ENCODE assay signal across 8 mouse cellular contexts in the genomic region with DNA sequence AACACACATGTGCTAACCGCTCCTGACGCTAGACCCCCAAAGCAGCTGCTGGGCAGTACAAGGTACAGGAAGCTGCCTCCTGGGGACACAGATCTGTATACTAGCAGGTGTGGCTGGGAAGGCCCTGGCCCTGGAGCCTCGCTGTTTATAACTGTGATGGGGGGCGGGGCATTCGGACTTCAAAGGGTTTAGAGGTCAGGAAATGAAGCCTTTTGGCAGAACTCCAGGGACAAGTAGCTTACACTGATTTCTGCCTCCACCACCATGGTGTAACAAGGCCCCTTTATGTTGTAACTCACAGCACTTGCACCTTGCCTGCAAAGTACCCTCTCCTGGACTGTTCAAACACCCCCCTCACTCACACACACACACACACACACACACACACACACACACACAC.
DNase-seq lines count a peak whose midpoint lies in the region; ATAC-seq and TF ChIP-seq lines count a peak whose summit lies in the region.

No protein-coding gene starts in this region.

- H3K9ac ChIP-seq in midbrain, embryonic 14.5 days (replicated peaks; ENCODE audit: low read length) = no peak overlapping the region
- no peak overlapping the region for H3K9ac ChIP-seq in liver, adult 2 months (ENCODE audit: low read depth, low read length)

- DNase-seq in midbrain, embryonic 14.5 days = peak; percentile 46
- DNase-seq in midbrain, embryonic 10.5 days (ENCODE audit: low spot score) = no peak
- peak; percentile 52 for DNase-seq in embryonic facial prominence, embryonic 10.5 days (ENCODE audit: low spot score)
- peak; percentile 42 for DNase-seq in induced T-regulatory cell, adult 2 months (ENCODE audit: low read depth)
- DNase-seq in liver, adult 2 months (ENCODE audit: extremely low read depth, low read depth, low spot score) = peak; percentile 89
- peak; percentile 80 for DNase-seq in skeletal muscle tissue, adult 2 months (ENCODE audit: low read depth, low spot score)
- no peak for DNase-seq in layer of hippocampus, adult 11-12 months (ENCODE audit: low spot score)
- DNase-seq in right cerebral cortex, adult 2 months (ENCODE audit: low spot score in 2 of 2) = no peak

- no peak for TF ChIP-seq POLR2A in liver, adult 2 months (IDR thresholded peaks at IDR 0.05; ENCODE audit: extremely low read depth, insufficient read depth, low read length)

- no peaks in the 10 kb centered on the region for H3K27me3 ChIP-seq in midbrain, embryonic 14.5 days (ENCODE audit: control insufficient read depth, insufficient read depth, low read length)
- H3K27me3 ChIP-seq in midbrain, embryonic 10.5 days (ENCODE audit: low read depth, poor library complexity, severe bottlenecking) = no peaks in the 10 kb centered on the region
- H3K27me3 ChIP-seq in embryonic facial prominence, embryonic 10.5 days (replicated peaks; ENCODE audit: low read depth, poor library complexity, severe bottlenecking) = no peaks in the 10 kb centered on the region
- no peaks in the 10 kb centered on the region for H3K27me3 ChIP-seq in liver, adult 2 months (ENCODE audit: control insufficient read depth, insufficient read depth, low read length)

- H3K79me2 ChIP-seq in liver, adult 2 months (ENCODE audit: control insufficient read depth, insufficient read depth, low read length) = no peaks in the 10 kb centered on the region

- no peak overlapping the region for H3K27ac ChIP-seq in midbrain, embryonic 14.5 days (replicated peaks; ENCODE audit: low read depth, low read length)
- no peak overlapping the region for H3K27ac ChIP-seq in midbrain, embryonic 10.5 days (replicated peaks)
- peak overlapping the region; percentile 54; the same call in 1 of the 2 replicates for H3K27ac ChIP-seq in embryonic facial prominence, embryonic 10.5 days (replicated peaks)
- peak overlapping the region; percentile 47 for H3K27ac ChIP-seq in liver, adult 2 months (replicated peaks; ENCODE audit: insufficient read depth, low read depth, low read length)

- H3K4me3 ChIP-seq in midbrain, embryonic 14.5 days (replicated peaks; ENCODE audit: low read depth, low read length) = no peak overlapping the region
- H3K4me3 ChIP-seq in midbrain, embryonic 10.5 days = no peak overlapping the region
- no peak overlapping the region for H3K4me3 ChIP-seq in embryonic facial prominence, embryonic 10.5 days
- H3K4me3 ChIP-seq in liver, adult 2 months (ENCODE audit: insufficient read depth, low read depth, low read length) = no peak overlapping the region

- 35% methylated on average over 5 of the region's 5 CpGs for WGBS in midbrain, embryonic 14.5 days
- WGBS in midbrain, embryonic 10.5 days = 40% methylated on average over 5 of the region's 5 CpGs
- 36% methylated on average over 5 of the region's 5 CpGs for WGBS in embryonic facial prominence, embryonic 10.5 days
- WGBS in liver, adult 2 months = 17% methylated on average over 5 of the region's 5 CpGs

- H3K9me3 ChIP-seq in midbrain, embryonic 14.5 days (ENCODE audit: control insufficient read depth, low read length) = no peaks in the 10 kb centered on the region
- no peaks in the 10 kb centered on the region for H3K9me3 ChIP-seq in midbrain, embryonic 10.5 days (replicated peaks)
- no peaks in the 10 kb centered on the region for H3K9me3 ChIP-seq in embryonic facial prominence, embryonic 10.5 days

- no peaks in the 10 kb centered on the region for H3K4me1 ChIP-seq in midbrain, embryonic 14.5 days (ENCODE audit: control insufficient read depth, insufficient read depth, low read length)
- peaks cover 28% of the 10 kb centered on the region for H3K4me1 ChIP-seq in midbrain, embryonic 10.5 days
- peaks cover 40% of the 10 kb centered on the region for H3K4me1 ChIP-seq in embryonic facial prominence, embryonic 10.5 days
- H3K4me1 ChIP-seq in liver, adult 2 months (ENCODE audit: control insufficient read depth, insufficient read depth, low read length) = peaks cover 12% of the 10 kb centered on the region

- H3K36me3 ChIP-seq in midbrain, embryonic 14.5 days (ENCODE audit: control insufficient read depth, insufficient read depth, low read length) = no peaks in the 10 kb centered on the region
- no peaks in the 10 kb centered on the region for H3K36me3 ChIP-seq in midbrain, embryonic 10.5 days
- H3K36me3 ChIP-seq in embryonic facial prominence, embryonic 10.5 days (replicated peaks) = no peaks in the 10 kb centered on the region
- H3K36me3 ChIP-seq in liver, adult 2 months (ENCODE audit: control insufficient read depth, insufficient read depth, low read length) = no peaks in the 10 kb centered on the region

- no peak; the same call in 1 of the 2 replicates for ATAC-seq in midbrain, embryonic 14.5 days (ENCODE audit: low FRiP score, low TSS enrichment)

- no peak overlapping the region for H3K4me2 ChIP-seq in midbrain, embryonic 14.5 days (ENCODE audit: low read length)

- no peak for TF ChIP-seq CTCF in liver, adult 2 months (IDR thresholded peaks at IDR 0.05; ENCODE audit: low read depth, low read length)

Comparison
In these comparisons a context has a peak if more than half of its experiments do, and no peak if none do; other contexts are left out.
1. DNase-seq: peak in midbrain, embryonic 14.5 days (single experiment), embryonic facial prominence, embryonic 10.5 days (single experiment), induced T-regulatory cell, adult 2 months (single experiment), liver, adult 2 months (single experiment) and skeletal muscle tissue, adult 2 months (single experiment); none in midbrain, embryonic 10.5 days (single experiment), layer of hippocampus, adult 11-12 months (single experiment) and right cerebral cortex, adult 2 months (0 of 2).
2. H3K27ac ChIP-seq: peak in embryonic facial prominence, embryonic 10.5 days (single experiment) and liver, adult 2 months (single experiment); none in midbrain, embryonic 14.5 days (single experiment) and midbrain, embryonic 10.5 days (single experiment).